Mouse (Mus musculus) gastrocnemius, postnatal 14 days (tissue): ENCODE measurements around the gene Cacna1e. TPM values are rescaled to one million over a fixed set of nuclear protein-coding genes. Genes with fewer than 3 reads are reported as not detected.

Source experiments
- DNase-seq: peaks from one replicate; pipeline ENCODE4 v3.0.0; 2021; ENCODE audit warnings: mixed read lengths
- intact Hi-C: fragments of 180-260 bp; cut with DNase I; formaldehyde crosslinking; loops from one replicate; pipeline ENCODE4 v1.15.1; 2025; ENCODE audit warnings: low total_unique reads
- total RNA-seq, 2 experiments: library from RNA; stranded (reverse); gene quantifications; 2 replicates each; pipeline ENCODE4 v1.2.3; 2021

Gene Cacna1e
- total RNA-seq, 2 experiments from 2014 or later = 0.16 to 0.31 TPM

DNA sequence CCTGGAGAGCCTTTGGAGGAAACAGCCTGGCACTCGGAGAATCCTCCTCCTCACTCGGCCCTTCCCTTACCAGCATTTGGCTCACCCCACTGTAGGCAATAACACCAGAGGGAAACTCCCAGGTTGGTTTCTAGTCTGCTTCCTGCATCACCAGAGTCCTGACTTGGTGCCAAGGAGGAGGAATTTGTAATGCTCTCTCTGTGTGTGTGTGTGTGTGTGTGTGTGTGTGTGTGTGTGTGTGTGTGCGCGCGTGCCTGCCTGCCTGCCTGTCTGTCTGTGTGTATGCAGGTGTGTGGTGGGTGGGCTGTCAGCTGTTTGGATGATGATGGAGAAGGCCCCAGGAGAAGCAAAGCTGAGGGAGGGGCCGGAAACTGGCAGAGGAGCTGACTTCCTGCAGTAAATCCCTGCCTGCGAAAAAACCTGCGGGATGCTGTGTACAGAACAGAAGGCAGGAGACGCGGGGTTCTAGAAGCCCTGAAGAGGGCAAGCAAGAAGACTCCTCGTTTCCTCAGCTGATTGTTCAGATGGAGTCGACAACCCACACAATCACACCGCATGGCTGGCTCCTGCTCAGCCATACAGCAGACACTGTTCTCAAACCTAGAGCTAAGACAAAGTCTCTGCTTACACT, 92.6 kb downstream of the Cacna1e start:
- intact Hi-C loops = no loop called here
- DNase-seq = no peak

DNA sequence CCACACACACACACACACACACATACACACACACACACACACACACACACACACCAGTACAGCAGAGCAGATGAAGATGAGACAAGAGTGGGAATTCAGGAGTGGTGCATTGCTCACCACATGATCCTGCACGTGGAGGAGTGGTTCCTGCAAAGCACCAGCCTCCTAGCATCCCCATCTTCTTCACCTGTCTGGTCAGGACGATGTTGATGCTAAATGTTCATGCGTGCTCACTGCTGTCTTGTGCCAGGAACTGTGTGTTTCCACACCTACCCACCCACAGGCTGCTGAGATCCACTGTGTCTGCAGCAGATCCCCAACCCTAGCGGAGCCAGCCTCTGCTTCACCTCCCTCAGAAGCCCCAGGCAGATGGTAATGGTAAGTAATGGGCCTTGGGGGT, 95.8 kb downstream of the Cacna1e start:
- intact Hi-C loops = no loop called here
- DNase-seq = no peak

DNA sequence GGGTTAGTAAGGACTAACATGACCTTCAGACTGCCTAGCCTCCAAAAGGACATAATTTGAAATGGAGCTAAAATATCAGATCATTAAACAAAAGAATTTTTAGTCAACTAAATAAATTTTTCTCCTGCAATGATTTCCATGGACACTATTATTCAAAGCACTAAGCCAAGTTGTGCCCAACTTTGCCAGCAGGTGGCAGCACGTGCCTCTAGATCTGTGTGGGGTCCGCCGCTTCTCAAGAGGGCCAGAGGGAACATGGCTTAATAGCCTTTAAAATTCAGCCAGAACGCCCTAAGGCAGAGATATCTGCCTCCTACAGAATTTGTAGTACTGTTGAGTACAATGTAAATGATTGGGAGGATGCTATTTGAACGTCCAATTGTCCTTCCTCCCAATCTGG, 96.2 kb downstream of the Cacna1e start:
- DNase-seq = peak; percentile 64
- intact Hi-C loops = no loop called here

DNA sequence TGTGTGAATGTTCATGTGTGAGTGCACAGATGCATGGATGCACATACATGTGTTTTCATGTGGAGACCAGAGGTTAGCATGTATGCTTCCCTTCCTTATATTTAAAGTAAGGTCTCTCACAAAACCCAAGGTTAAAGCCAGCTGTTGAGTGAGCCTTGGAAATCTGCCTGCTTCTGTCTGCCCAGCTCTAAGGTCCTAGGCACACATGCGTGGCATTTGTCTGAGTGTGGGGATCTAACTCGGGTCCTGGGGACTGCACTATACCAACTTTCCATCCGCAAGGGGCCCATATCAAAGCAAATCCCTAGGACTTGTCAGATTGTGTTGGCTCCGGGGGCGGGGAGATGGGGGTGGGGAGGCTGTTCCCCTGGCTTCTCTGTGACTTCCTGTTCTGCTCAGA, 96.9 kb downstream of the Cacna1e start:
- intact Hi-C loops = no loop called here

DNA sequence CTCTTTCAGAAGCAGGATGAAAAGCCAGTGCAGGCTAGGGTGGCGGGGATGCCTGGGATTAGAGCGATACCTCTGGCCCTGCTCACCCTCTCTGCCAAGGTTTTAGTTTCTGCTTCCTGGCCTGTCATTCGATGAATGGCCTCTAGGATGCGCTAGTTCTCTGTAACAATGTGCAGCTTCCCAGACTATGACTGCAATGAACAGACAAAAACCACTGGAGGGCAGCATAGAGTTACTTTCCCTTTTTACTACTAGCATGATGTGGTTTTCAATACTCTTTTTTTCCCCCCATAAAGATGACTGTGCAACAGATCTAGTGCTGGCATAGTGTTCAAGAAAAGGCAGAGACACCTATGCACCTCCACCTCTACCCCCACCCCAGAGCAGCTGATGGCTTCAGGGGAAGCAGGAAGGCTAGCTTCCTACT, 98.0 kb downstream of the Cacna1e start:
- peak; percentile 67 for DNase-seq
- intact Hi-C loops = loop anchor here (1.0 kb wide), 1 partner anchor 219 kb away; no protein-coding TSS in a partner anchor

More for the DNA sequence above, 96.9 kb downstream of the Cacna1e start:
- DNase-seq = no peak

DNA sequence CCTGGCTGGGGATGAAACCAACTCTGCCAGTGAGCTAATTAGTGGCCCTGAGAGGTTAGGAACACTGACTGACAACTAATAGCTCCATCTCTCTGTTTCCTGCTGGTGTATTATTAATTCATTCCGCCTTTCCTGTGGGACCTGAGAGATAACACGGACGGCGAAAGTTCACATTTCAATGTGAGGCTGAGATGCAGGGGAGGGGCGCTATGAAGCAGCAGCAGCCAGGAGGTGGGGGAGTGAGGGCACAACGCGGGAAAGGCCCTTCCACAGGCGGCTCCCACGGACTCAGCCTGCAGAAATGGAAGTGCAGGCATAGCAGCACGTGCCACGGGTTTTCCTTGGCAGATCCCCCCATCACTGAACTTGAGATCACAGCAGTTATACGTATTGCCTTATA, 99.4 kb downstream of the Cacna1e start:
- no peak for DNase-seq
- intact Hi-C loops = no loop called here

DNA sequence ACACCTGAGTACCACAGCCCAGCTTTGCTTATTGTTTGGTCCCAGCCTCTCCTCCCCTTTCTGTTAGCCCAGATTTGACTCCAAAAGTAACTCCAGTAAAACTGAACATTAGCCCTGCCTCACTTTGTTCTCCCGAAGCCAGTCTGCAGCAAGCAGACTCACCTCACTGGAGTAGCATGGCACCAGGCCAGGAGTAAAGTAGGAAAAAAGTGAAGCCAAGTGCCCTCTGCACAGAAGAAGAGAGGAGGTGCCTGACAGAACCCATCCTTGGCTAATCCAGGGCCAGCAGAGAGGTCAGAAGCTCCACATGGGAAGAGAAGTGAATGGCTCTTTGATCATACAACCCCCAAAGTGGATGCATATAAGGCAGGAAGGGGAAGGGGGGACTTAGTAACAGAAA, 100.8 kb downstream of the Cacna1e start:
- intact Hi-C loops = no loop called here
- DNase-seq = no peak

DNA sequence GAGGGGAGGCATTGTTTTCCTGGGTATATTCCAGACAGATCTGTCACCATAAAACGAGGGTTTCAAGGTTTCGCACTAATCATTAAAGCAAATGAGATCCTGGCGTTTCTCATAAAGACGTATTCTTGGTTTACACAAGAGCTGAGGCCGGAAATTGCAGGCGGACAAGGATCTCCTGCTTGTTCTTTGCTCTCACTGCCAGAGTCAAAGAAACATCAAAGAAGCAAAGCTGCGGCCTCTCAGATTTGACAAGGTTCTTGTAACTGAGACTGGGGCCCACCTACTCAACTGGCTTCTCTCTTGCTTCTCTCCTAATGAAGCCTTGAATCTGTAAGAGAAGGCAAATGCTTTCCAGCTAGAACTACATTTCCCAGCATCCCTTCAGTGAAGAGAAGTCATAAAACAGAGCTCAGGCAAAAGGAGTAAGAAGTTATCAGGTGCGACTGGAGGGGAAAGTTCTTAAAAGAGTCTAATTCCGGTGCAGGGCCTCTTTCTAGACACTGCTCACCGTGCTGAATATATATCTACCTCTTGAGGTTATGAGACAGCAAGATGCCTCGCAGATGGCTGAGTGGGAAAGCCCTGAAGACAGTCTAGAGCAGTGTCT, 104.3 kb downstream of the Cacna1e start:
- no peak for DNase-seq
- intact Hi-C loops = no loop called here

DNA sequence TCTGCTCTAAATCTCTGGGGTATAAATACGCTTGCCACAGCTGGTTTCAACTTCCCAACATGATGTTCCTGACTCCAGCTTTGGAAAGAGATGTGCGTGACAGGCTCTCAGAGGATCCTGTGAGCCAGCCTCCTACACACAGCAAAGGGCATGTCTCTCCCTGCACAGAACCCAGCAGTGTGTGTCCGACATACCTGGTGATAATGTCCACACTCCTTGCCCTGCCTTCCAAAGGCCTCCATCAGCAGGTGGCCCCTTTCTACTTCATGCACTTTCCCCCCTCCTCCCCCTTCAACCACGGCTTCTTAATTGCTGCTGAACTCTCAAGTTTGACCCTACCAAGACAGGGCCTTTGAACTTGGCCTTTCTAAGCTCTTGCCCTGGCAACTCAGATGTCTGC, 108.0 kb downstream of the Cacna1e start:
- intact Hi-C loops = no loop called here
- DNase-seq = no peak

DNA sequence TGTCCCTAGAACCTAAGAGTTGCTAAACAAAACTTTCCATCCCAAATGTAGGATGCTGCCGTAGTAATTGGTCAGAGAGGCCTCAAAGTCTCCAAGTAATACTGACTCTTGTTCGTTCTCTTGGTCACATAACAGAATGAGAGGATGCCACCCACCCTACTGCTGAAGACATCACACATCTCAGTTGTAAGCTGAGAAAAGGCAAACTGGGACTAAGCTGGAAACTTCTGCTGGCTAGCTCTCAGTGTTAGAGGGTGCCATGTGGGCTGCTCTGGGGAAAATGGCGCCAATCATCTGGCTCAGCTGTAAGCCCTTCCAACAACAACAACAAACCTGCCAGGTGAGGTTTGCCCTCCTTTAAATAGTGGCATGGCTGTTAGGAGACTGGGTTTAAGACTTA, 109.8 kb downstream of the Cacna1e start:
- intact Hi-C loops = no loop called here
- DNase-seq = no peak

DNA sequence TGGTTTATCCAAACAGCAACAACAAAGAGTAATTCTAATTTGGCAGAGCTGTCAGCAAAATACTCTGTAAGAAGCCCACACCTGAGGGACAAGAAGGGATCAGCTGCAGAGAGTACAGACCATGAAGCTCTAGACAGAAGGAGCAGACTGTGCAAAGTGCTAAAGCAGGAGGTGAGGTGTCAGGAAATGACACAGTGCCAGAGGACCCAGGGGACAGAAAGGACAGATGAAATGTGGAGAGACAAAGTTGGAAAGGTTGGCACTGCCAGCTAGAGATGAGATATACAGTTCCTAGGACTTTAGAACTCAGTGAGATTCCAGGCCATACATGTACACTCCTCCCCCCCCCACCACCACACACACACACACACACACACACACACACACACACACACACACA, 113.2 kb downstream of the Cacna1e start:
- DNase-seq = no peak
- intact Hi-C loops = no loop called here

DNA sequence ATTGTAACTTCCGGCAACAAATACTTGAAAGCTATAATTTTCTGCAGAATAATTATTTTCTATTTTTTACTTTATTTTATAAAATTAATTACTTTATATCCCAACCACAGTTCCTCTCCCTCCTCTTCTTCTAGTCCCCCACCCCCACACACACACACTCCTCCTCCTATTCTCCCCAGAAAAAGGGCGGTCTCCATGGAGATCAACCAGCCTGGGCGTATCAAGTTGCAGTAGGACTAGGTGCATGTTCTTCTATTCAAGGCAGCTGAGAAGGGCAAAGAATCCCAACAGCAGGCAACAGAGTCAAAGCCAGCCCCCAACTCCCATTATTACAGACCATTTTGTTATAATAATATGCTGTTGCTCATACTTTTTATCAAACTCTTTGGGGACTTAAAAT, 113.8 kb downstream of the Cacna1e start:
- intact Hi-C loops = no loop called here
- DNase-seq = no peak

DNA sequence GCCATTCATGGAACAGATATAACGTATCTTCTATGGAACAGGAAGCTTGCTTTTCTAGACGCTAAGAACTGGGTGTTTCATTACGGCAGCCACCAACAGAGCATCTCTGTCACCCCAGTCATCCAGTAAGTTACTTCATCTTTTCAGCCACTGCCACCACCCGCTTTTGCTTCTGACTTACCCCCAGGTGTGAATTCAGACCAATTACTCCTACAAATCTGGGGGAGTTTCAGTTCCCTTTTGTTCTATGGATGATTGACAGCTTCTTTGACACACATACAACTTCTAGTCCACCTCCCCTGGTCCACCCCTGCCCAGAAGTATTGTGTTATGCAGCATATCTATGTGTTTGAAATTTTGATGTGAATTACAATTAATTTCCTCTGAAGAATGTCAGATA, 121.2 kb downstream of the Cacna1e start:
- intact Hi-C loops = no loop called here
- DNase-seq = no peak

DNA sequence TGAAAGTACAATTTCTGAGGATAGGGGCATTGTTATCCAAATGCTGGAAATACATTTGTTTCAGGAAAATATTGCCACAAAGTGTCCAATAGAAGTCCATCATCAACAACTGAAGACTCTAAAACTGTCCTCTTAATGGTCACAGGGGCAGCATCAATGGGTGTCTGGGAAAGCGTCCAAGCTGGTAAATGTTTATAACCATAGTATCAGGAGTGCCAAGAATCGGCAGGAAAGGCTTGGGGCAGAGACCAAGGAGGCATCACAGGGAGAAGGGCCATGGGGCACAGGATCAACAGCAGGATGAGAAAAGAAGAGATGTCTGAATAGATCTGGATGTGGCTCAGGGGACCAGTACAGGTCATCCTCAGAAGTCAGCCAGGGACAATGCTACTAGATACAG, 132.2 kb downstream of the Cacna1e start:
- DNase-seq = no peak
- intact Hi-C loops = no loop called here

DNA sequence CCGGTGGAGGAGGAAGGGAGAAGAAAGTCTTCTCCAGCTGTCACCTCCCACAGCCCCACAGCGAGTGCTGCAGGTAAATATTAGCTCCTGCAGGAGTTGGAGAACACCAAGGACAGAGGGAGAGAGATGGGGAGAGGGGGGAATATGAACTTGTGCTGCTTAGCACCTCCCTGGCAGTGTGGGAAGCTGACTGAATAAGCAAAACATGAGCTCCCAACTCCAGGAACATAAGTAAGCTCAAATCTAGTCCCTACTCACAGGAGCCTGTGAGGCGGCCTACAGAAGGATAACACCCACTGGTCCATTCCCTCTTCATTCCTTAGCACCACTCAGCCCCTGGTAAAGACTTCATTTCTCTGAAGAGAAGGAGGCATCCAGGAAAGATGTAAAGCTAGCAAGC, 135.8 kb downstream of the Cacna1e start:
- intact Hi-C loops = no loop called here
- no peak for DNase-seq

DNA sequence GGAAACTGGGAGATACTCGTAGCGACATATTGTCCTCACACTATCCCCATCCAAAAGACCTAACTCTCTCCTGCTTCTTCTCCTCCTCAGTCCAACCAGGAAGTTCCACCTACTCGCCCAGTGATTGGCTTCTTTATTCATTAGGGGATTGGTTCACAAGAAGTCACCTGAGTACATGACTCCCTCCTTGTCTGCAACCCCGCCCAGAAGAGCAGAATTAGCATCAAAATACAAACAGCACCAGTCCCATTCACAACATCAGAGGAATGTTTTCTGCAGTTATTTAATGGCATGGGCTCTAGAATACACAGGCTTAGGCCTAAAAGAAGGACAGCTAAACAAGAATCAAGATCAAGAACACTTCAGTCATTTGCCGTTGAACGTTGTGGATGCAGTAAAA, 139.1 kb downstream of the Cacna1e start:
- intact Hi-C loops = no loop called here
- DNase-seq = no peak

DNA sequence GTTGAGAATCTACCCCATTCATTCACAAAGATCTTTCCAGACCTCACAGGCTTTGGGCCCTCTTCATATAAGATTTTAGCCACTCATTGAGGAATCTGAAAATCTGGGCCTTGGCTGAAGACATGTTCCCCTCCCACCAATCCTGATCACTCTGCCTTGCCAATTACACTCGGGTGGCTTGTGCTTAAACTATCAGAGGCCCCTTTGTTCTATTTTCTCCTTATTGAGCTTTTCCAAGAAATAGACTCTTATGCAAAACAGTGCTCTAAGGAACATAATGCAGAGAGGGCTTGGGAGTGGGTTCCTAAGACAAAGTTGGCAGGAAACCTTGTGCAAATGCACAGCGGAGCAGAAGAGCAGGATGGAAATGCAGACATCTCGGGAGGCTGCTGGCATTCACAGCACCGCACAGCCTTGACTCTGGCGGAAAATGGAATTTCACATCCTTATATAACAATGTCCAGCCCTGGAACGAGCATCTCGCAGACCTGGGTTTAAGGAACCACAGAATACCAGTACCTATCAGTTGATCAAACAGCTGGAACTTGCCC, 153.8 kb downstream of the Cacna1e start:
- intact Hi-C loops = loop anchor here (5.0 kb wide), 1 partner anchor 853 kb away; no protein-coding TSS in a partner anchor
- no peak for DNase-seq

DNA sequence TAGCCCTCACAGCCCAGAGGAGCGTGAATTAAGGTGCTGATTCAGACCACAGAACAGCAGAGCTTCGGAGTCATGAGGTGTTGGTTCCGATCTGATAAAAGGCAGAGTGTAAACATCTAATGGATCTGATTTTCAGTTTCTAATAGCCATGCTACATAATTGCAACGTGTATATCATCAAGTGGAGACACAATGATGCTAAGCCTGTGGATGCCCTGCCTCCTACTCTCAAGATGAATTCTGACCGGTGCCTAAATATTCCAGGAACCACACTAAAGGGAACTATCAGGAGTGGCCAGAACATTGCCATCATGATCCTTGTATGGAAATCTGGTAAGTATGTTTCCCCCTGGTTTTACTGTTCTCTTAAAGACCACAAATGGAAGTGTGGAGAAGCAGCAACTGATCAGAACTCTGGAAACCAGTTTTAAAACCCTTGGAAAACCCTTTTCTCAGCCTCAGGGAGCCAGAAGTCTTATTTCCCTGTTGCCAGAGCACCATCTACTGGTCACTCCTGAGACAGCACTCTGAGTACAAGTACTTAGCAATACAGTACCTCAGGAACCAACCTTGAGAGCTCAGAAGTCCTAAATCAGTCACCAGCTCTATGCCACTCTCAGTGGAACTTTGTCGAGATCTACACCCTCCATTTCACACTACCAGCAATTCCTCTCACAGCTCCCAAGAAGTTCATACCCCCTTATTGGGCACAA, 154.9 kb downstream of the Cacna1e start:
- intact Hi-C loops = loop anchor here (5.0 kb wide), 1 partner anchor 447 kb away; no protein-coding TSS in a partner anchor

DNA sequence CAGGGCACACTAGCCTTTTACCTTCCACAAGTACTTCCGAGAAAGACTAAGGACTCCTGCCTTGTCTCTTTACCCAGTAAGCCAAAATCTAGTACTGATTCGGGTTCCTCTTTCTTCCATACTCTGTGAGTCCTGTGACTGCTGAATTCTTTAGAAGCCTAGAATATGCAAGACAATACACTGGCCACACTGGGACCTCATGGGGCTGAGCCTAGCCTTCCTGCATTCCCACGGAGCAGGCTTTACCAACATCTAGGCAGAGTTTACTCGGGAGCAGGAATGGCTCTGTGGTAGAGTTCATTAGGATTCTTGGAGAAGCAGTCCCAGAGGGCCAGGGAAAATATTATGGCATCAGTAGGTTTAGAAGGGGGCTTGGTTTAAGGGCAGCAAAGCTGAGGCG, 155.6 kb downstream of the Cacna1e start:
- intact Hi-C loops = loop anchor here (5.0 kb wide), 1 partner anchor 446 kb away; no protein-coding TSS in a partner anchor
- no peak for DNase-seq

More for the DNA sequence above, 154.9 kb downstream of the Cacna1e start:
- DNase-seq = peak; percentile 68

DNA sequence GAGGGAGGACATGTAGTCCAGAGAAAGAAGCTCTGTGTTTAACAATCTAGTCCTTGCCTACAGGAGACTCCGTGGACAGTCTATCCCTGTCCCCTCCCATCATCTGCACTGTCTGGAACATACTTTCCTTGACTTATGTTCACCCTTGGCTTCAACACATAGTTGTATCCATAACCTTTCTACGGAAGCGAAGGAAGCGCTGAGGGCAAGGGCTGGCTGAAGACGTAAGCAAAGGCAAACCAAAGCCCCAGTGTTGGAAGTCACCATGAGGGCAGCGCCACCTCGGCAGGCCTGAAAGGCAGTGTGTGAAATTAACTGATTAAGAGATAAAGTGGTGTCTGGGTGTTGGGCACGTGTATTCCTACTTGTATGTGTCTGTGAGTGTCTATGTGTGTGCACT, 156.6 kb downstream of the Cacna1e start:
- no peak for DNase-seq
- intact Hi-C loops = loop anchor here (5.0 kb wide), 1 partner anchor 445 kb away; no protein-coding TSS in a partner anchor
